Mouse (Mus musculus): Measurements from ENCODE around the gene C1qb.

DNA sequence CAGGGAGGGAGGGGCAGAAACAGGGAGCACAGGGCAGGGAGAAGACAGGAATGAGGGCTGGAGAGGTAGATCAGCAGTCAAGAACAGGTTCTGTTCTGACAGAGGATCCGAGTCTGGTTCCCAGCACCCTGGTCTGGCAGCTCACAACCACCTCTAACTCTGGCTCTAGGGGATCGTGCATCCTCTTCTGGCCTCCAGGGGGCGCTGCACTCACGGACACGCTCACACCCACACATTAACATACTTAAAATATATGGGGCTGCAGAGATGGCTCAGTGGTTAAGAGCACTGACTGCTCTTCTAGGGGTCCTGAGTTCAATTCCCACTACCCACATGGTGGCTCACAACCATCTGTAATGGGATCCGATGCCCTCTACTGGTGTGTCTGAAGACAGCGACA is 26.0 kb downstream of the C1qb start:
- TF ChIP-seq POLR2A (IDR thresholded peaks at IDR 0.05; ENCODE audit: insufficient read depth, low read depth, low read length) (no peak), CTCF (IDR thresholded peaks at IDR 0.05; ENCODE audit: insufficient read depth, low read depth, low read length) (no peak)

Measured in olfactory bulb, adult 2 months (tissue).